Mouse (Mus musculus): ENCODE measurements at regions not wholly inside any gene's neighbourhood (a gene's known extent, or its start where the extent isn't known, plus 50 kb on each side); places are given as distances from the start of the nearest gene placed in this dataset.
"Not testable (repeated sequence)": the region's sequence is repeated elsewhere in the genome, so short reads cannot be mapped to it uniquely, and the experiment has no call there.

GRCm38 (mm10) chr7:118320307-118320706 is 76.8 kb upstream of the Smg1 start:
- DNase-seq: no peak

DNA sequence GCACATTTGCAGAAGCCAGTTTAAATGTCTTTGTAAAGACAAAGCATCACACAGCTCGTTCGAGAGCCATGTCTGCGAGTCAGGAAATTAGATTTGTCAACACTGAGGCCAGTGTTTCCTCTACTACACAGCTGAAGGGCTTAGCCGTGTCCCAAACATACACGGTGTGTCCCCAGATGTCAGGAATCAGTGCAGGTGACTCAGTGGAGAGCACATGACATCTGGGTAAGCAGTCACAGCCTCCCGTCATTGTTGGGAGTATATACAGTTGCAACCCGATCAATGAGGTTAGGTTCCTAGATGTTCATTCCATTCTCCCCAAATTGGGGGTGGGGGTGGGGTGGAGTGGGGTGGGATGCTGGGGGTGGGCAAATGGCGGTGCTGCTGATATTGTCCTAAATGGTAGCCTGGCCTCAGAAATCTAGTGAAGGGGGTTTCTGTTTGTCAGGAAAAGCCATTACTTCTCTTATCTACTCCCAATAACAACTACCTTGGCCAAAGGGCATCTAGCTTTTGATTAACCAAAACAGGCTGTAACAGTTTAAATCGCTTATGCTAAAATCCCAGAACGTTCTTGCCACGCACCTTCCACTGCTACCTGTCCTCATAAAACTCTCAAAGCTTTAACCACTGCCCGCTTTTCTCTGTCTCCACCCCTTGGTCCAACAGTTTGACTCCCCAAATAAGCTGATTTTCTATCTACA is 75.1 kb upstream of the Smg1 start:
- DNase-seq: no peak

DNA sequence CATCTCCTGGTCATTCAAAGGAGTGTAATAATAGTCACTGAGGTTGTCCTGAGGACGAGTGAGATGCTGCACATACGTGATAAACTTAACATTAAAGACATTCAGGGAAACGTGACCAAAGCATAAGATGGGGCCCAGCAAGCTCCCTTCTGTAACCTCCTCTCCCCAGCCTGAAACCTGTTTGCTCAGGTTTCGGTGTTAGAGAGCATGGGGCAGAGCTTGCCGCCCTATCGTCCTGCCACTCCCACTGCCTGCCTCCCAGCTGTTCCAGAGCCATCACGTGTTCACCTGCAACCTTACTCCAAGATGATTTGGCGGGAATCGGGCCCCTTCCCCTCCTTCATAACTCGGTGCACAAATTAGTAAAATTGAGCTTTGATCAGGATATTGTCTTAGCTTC is 71.4 kb upstream of the Smg1 start:
- not testable (repeated sequence) for DNase-seq

GRCm38 (mm10) chr7:118314228-118314658 is 70.8 kb upstream of the Smg1 start:
- no peak for DNase-seq

GRCm38 (mm10) chr7:118313818-118314217 is 70.3 kb upstream of the Smg1 start:
- no peak for DNase-seq

DNA sequence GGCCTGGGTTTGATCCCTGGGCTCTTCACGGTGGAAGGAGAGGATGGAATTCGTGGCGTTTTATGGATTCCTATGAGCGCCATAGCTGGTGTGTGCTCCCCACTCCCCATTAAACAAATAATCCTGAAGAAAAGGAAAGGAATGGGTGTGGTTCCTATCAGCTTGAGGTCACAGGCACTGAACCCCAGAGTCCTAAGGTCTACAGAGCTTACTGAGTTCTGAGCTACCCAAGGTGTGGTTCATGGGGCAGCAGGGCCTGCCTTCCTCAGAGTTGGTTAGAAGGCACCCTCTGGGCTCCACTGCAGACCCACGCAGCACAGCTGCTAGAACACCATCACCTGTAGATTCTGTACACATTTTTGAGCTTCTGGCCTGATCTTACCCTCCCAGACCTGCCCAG is 66.3 kb upstream of the Smg1 start:
- DNase-seq: no peak

GRCm38 (mm10) chr7:118308882-118309281 is 65.4 kb upstream of the Smg1 start:
- no peak for DNase-seq

- peak; percentile 66 to 91 for DNase-seq
Measured at GRCm38 (mm10) chr7:118304812-118305211, 61.3 kb upstream of the Smg1 start.

GRCm38 (mm10) chr7:118304338-118304737 is 60.9 kb upstream of the Smg1 start:
- peak in 1 of 2 experiments; percentile 14 for DNase-seq

DNA sequence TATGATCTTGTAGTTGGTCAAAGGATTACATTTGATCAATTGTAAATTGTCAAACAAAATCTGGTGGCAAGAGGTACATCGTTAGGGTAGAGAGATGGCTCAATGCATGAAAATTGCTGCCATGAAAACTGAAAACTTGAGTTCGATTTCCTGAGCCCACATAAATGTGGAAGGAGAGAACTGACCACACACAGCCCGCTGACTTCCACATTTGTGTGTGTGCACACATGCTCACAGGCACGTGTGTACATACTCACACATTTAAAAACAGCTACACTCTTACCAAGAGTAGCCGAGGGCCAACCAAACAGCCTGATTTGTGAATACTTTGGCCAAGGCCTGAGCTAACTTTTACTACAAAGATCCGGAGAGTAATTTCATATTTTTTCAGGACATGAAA is 60.5 kb upstream of the Smg1 start:
- peak in 1 of 2 experiments; percentile 28 for DNase-seq

GRCm38 (mm10) chr7:118300678-118301342 is 57.3 kb upstream of the Smg1 start:
- DNase-seq: peak; percentile 70 to 71

DNA sequence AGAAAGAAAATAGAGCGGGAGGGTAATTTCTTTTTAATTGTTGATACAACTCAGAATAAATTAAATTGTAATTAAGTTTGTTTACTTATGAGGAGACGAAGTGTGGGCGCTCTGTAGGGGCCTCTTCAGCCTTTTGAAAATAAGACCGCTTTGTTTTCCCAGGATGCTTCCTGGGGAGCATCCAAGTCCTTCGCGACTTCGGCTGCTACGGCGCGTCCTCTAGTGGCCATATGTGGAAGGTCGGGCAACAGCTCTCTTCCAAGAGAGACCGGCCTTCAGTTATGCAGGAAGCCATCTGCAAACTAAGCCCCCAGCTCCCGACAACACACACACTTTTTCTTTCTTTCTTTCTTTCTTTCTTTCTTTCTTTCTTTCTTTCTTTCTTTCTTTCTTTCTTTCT is 54.1 kb upstream of the Smg1 start:
- DNase-seq: peak; percentile 78 to 92

DNA sequence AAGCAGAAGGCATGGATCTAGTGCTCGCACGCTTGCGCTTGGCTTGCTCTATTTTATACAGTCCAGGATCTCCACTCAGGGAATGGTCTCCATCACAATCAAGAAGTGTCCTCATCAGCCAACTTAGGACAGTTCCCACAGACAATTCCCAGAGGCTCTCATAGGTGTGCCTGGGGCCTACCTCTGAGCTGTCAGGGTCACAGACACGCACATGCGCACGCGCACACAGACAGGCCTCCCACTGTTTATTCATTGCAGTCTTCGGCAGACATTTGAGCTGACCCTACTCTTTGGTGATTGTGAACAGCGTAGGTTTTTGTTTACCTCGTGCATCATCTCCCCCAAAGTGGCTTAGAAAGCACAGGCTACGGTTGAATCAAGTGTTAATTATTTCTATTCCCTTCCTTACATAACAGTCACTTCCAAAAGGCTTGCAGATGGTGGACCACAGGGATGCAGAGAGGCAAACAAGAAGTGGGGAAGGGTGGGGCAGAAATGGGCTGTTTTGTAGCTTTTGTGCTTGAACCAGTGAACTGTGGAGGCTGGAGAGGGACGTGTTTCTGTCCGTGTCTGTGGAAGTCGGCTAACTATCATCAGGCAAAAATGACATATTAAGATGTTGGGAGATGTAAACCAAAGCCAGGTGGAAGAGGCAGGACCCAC is 53.5 kb upstream of the Smg1 start:
- DNase-seq: no peak

DNA sequence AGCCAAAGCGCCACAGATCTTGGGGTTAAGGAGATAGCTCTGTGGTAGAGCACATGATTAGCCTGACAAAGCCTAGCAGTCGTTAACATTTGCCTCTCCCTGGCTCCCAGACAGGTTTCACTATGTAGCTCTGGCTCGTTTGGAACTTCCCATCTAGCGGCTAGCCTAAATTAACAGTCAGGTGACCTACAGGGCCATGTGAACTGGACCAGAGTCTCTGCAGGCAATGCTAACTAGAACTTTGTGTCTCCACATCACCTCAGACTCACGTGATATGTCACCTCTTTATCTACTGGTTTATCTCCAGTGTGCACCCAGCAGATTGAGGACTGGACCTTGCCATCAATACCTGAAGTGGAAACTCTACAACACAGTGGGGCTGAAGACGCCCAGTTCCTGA is 52.4 kb upstream of the Smg1 start:
- no peak for DNase-seq

DNA sequence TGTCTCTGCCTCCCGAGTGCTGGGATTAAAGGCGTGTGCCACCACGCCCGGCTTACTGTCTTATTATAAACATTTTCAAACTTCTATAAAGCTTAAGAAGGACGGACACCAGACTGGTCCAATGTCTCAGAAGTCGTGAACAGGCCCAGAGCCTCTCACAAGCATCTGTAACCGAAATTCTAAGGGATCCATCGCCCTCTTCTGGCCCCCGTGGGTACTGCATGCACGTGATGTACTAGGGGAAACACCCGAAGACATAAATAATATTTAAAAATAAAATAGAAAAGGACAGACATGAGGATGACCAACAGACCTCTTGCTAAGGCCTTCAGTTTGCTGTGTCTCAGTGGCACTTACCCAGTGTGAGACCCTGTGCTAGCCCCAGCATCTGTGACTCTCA is 51.8 kb upstream of the Smg1 start:
- peak in 1 of 2 experiments; percentile 44 for DNase-seq

GRCm38 (mm10) chr7:118294637-118295036 is 51.2 kb upstream of the Smg1 start:
- DNase-seq: peak in 1 of 2 experiments; percentile 22
